Mouse (Mus musculus) ES-E14 (cell line): Measurements from ENCODE around the gene H1foo. TPM values are rescaled to one million over a fixed set of nuclear protein-coding genes. Genes with fewer than 3 reads are reported as not detected.

ENCODE experiments used
- DNase-seq: peaks from one replicate; pipeline ENCODE4 v3.0.0-alpha.2; 2013; ENCODE audit warnings: low read depth, low spot score
- H3K27ac ChIP-seq: 2 replicates; pipeline ENCODE4 v1.5.1; 2012; ENCODE audit warnings: low read depth, mild to moderate bottlenecking, low read length, moderate library complexity, mixed read lengths; ENCODE audit not compliant: poor library complexity, insufficient read depth, severe bottlenecking
- H3K36me3 ChIP-seq: 2 replicates; pipeline ENCODE4 v1.6.1; 2012; ENCODE audit warnings: mild to moderate bottlenecking, low read length, moderate library complexity, mixed read lengths; ENCODE audit not compliant: control insufficient read depth, poor library complexity, insufficient read depth, severe bottlenecking
- H3K4me1 ChIP-seq, 2 experiments: fragments of 150-350 bp in 1 of 2; sonication (generic) in 1 of 2; 2 replicates each; pipeline ENCODE4 v1.6.1; 2012; ENCODE audit warnings: low read length in 2 of 2, mild to moderate bottlenecking in 1 of 2, mixed read lengths in 1 of 2; ENCODE audit not compliant: control insufficient read depth in 2 of 2, insufficient read depth in 2 of 2, poor library complexity in 1 of 2
- H3K4me3 ChIP-seq, 2 experiments: fragments of 150-350 bp in 1 of 2; sonication (generic) in 1 of 2; 2 replicates each; pipeline ENCODE4 v1.5.1; 2012; ENCODE audit warnings: low read length in 2 of 2, low read depth in 1 of 2, mild to moderate bottlenecking in 1 of 2, mixed read lengths in 1 of 2; ENCODE audit not compliant: insufficient read depth in 1 of 2, poor library complexity in 1 of 2, severe bottlenecking in 1 of 2
- H3K9ac ChIP-seq: 2 replicates; pipeline ENCODE4 v1.6.1; 2012; ENCODE audit warnings: low read depth, mild to moderate bottlenecking, low read length, mixed read lengths; ENCODE audit not compliant: poor library complexity, insufficient read depth, severe bottlenecking
- H3K9me3 ChIP-seq: fragments of 150-350 bp; sonication (generic); 2 replicates; pipeline ENCODE4 v1.6.1; 2012; ENCODE audit warnings: low read depth, mild to moderate bottlenecking, low read length; ENCODE audit not compliant: control insufficient read depth, insufficient read depth
- CHD2 ChIP-seq: IDR thresholded peaks from 2 replicates; pipeline ENCODE4 v1.6.1; 2014; ENCODE audit warnings: mild to moderate bottlenecking, low read depth, low read length, inconsistent platforms
- HCFC1 ChIP-seq: IDR thresholded peaks from 2 replicates; pipeline ENCODE4 v1.6.1; 2012; ENCODE audit warnings: low read length, inconsistent platforms, borderline replicate concordance; ENCODE audit not compliant: insufficient read depth
- MAFK ChIP-seq: IDR thresholded peaks from 2 replicates; pipeline ENCODE4 v1.6.1; 2014; ENCODE audit warnings: mild to moderate bottlenecking, low read depth, low read length, inconsistent platforms; ENCODE audit not compliant: insufficient read depth
- ZC3H11A ChIP-seq: IDR thresholded peaks from 2 replicates; pipeline ENCODE4 v1.6.1; 2012; ENCODE audit warnings: low read depth, mild to moderate bottlenecking, inconsistent platforms, low read length, borderline replicate concordance
- ZNF384 ChIP-seq: IDR thresholded peaks from 2 replicates; pipeline ENCODE4 v1.6.1; 2012; ENCODE audit warnings: low read depth, low read length, inconsistent platforms
- in situ Hi-C, 2 experiments: fragments of 600-800 bp; cut with MboI; formaldehyde crosslinking; loops; one replicate each; pipeline ENCODE4 v1.15.1; 2025; ENCODE audit warnings: low sequenced_read_pairs in 2 of 2, inconsistent platforms in 1 of 2; ENCODE audit not compliant: unreplicated experiment in 2 of 2
- total RNA-seq: library from RNA; depleted of rRNA; stranded (reverse); fragments of 300-350 nt; gene quantifications from 2 replicates; pipeline ENCODE4 v1.2.3, GENCODE M21; 2012

The H1foo gene
- total RNA-seq, 1 experiment: not detected

- H3K9me3 ChIP-seq: no peaks in the 10 kb centered on the region
- TF ChIP-seq ZC3H11A (no peak), ZNF384 (no peak), MAFK (no peak), CHD2 (no peak), HCFC1 (no peak)
- DNase-seq: no peak
- H3K9ac ChIP-seq: no peak overlapping the region
- H3K36me3 ChIP-seq: peaks cover 4% of the 10 kb centered on the region; the same call in 1 of the 2 replicates
- no peak overlapping the region for H3K27ac ChIP-seq
- no peaks in the 10 kb centered on the region for H3K4me1 ChIP-seq
- in situ Hi-C loops: loop anchor here in 1 of 2 experiments (10.0 kb wide), 1 partner anchor 234 kb away; no protein-coding TSS in a partner anchor
- no peak overlapping the region for H3K4me3 ChIP-seq
Measured at GRCm38 (mm10) chr6:115901062-115901461, 43.7 kb upstream of the H1foo start.

- H3K9me3 ChIP-seq: no peaks in the 10 kb centered on the region
- in situ Hi-C loops: loop anchor here in 1 of 2 experiments (10.0 kb wide), 1 partner anchor 233 kb away; no protein-coding TSS in a partner anchor
- peaks cover 4% of the 10 kb centered on the region; the same call in 1 of the 2 replicates for H3K36me3 ChIP-seq
- TF ChIP-seq HCFC1 (no peak), ZC3H11A (no peak), MAFK (no peak), ZNF384 (no peak), CHD2 (no peak)
- no peak overlapping the region for H3K4me3 ChIP-seq
- H3K27ac ChIP-seq: no peak overlapping the region
- no peaks in the 10 kb centered on the region for H3K4me1 ChIP-seq
- DNase-seq: no peak
- no peak overlapping the region for H3K9ac ChIP-seq
Measured at GRCm38 (mm10) chr6:115901489-115901931, 43.2 kb upstream of the H1foo start.

- DNase-seq: no peak
- Histone ChIP-seq H3K9ac (no peak overlapping the region), H3K27ac (no peak overlapping the region), H3K9me3 (no peaks in the 10 kb centered on the region), H3K4me1 (no peaks in the 10 kb centered on the region), H3K36me3 (peaks cover 4% of the 10 kb centered on the region; the same call in 1 of the 2 replicates), H3K4me3 (no peak overlapping the region)
- no peak for TF ChIP-seq ZC3H11A
- no peak for TF ChIP-seq HCFC1
- in situ Hi-C loops: loop anchor here in 1 of 2 experiments (10.0 kb wide), 1 partner anchor 232 kb away; no protein-coding TSS in a partner anchor
Measured at GRCm38 (mm10) chr6:115902545-115902944, 42.2 kb upstream of the H1foo start.

DNA sequence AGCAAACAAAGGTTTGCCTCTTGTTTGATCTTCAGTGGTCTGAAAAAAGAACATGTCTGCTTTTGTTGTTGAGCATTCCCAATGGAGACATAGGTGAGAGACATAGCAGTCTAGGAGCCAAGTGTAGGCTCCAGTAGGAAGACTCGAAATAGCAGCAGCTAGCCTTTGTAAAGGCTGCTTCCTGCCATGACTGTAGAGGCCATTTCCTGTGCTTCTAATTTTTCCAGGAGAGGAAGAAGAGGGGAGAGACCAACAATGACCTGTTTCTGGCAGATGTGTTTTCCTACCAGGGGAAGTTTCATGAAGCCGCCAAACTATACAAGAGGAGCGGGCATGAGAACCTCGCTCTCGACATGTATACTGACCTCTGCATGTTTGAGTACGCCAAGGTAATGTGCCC is 39.2 kb upstream of the H1foo start:
- TF ChIP-seq CHD2 (no peak), ZNF384 (no peak), MAFK (no peak)
- Histone ChIP-seq H3K4me3 (no peak overlapping the region), H3K4me1 (no peaks in the 10 kb centered on the region), H3K9me3 (no peaks in the 10 kb centered on the region), H3K9ac (no peak overlapping the region), H3K27ac (no peak overlapping the region), H3K36me3 (peaks cover 4% of the 10 kb centered on the region; the same call in 1 of the 2 replicates)
- in situ Hi-C loops: loop anchor here in 1 of 2 experiments (10.0 kb wide), 1 partner anchor 229 kb away; no protein-coding TSS in a partner anchor
- DNase-seq: no peak

GRCm38 (mm10) chr6:115906455-115906854 is 38.3 kb upstream of the H1foo start:
- in situ Hi-C loops: loop anchor here in 1 of 2 experiments (10.0 kb wide), 1 partner anchor 228 kb away; no protein-coding TSS in a partner anchor
- Histone ChIP-seq H3K9ac (no peak overlapping the region), H3K27ac (no peak overlapping the region), H3K4me3 (no peak overlapping the region), H3K9me3 (no peaks in the 10 kb centered on the region), H3K36me3 (peaks cover 3% of the 10 kb centered on the region; the same call in 1 of the 2 replicates), H3K4me1 (no peaks in the 10 kb centered on the region)
- no peak for TF ChIP-seq HCFC1
- no peak for TF ChIP-seq MAFK
- TF ChIP-seq ZNF384: no peak
- TF ChIP-seq CHD2: no peak
- TF ChIP-seq ZC3H11A: no peak
- no peak for DNase-seq
